Mouse (Mus musculus): ENCODE measurements around the gene Mkrn1. TPM values are rescaled to one million over a fixed set of nuclear protein-coding genes. Genes with fewer than 3 reads are reported as not detected.

Gene Mkrn1
- polyA plus RNA-seq, 1 experiment = 44.3 TPM

DNA sequence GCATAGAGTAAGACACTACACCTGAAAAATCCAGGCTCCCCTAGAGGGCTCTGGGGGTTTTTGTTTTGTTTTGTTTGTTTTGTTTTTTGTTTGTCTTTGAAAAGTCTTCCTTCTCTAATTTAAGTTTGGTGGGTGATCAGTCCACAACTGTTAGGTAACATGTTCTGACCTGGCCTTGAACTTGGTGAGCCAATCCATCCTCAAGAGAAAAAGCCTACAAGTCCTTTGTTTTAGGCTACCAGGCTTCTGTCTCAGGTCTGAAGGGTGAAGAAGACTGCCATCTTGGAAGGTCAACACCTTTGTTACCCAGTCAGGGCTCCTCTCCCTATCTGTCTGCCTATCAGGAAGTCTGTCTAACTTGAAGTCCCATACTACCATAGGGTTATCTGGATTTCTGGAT, 13.4 kb upstream of the Mkrn1 start:
- no peaks in the 10 kb centered on the region for H3K27me3 ChIP-seq (ENCODE audit: control insufficient read depth, insufficient read depth, low read length)
- H3K27ac ChIP-seq (ENCODE audit: control insufficient read depth, insufficient read depth, low read length) = no peak overlapping the region
- no peaks in the 10 kb centered on the region for H3K4me1 ChIP-seq (replicated peaks; ENCODE audit: control insufficient read depth, insufficient read depth, low read length)
- H3K4me3 ChIP-seq (ENCODE audit: control insufficient read depth, insufficient read depth, low read length) = no peak overlapping the region
- no peak for TF ChIP-seq POLR2A (IDR thresholded peaks at IDR 0.05; ENCODE audit: control insufficient read depth, extremely low read depth, insufficient read depth, low read length, poor library complexity)
- TF ChIP-seq CTCF (IDR thresholded peaks at IDR 0.05; ENCODE audit: borderline replicate concordance, control insufficient read depth, extremely low read depth, insufficient read depth, low read length, poor library complexity) = no peak
- DNase-seq = no peak
- no peaks in the 10 kb centered on the region for H3K36me3 ChIP-seq (ENCODE audit: control insufficient read depth, insufficient read depth, low read length)

DNA sequence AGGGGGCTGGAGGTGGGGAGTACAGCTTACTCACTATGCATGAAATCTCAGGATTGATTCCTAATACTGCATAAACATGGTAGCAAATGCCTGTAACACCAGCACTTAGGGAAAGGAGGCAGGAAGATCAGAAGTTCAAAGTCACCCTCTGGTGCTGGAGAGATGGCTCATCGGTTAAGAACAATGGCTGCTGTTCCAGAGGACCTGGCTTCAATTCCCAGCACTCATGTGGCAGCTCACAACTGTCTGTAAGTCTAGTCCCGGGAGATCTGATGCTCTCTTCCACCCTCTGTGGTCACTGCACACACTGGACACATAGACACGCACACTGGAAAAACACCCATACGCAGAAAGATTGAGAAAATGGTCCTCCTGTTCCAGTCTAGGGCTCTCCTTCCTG, 12.9 kb upstream of the Mkrn1 start:
- Histone ChIP-seq H3K36me3 (ENCODE audit: control insufficient read depth, insufficient read depth, low read length) (no peaks in the 10 kb centered on the region), H3K4me3 (ENCODE audit: control insufficient read depth, insufficient read depth, low read length) (no peak overlapping the region), H3K4me1 (replicated peaks; ENCODE audit: control insufficient read depth, insufficient read depth, low read length) (no peaks in the 10 kb centered on the region), H3K27me3 (ENCODE audit: control insufficient read depth, insufficient read depth, low read length) (no peaks in the 10 kb centered on the region), H3K27ac (ENCODE audit: control insufficient read depth, insufficient read depth, low read length) (no peak overlapping the region)
- no peak for DNase-seq
- WGBS = 92% methylated on average over 4 of the region's 4 CpGs
- TF ChIP-seq CTCF (IDR thresholded peaks at IDR 0.05; ENCODE audit: borderline replicate concordance, control insufficient read depth, extremely low read depth, insufficient read depth, low read length, poor library complexity) = no peak
- no peak for TF ChIP-seq POLR2A (IDR thresholded peaks at IDR 0.05; ENCODE audit: control insufficient read depth, extremely low read depth, insufficient read depth, low read length, poor library complexity)

DNA sequence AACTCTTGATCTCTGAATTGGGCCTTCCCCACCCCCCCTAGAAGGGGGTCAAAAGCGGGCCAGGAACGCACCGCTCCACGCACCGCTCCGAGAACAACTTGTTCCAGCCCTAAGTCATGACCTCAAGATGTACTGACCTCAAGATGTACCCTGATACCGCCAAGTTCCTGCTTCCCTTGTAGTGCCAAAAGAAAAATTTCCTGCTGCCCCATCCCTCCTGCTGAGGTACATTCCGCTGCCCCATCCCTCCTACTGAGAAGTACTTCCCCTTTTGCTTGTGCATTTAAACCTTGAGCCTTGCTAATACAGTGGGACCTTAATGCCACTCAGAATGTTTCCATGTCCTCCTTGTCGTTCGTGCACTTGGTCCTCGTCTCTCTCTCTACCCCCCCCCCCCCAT, 10.5 kb upstream of the Mkrn1 start:
- Histone ChIP-seq H3K36me3 (ENCODE audit: control insufficient read depth, insufficient read depth, low read length) (no peaks in the 10 kb centered on the region), H3K27me3 (ENCODE audit: control insufficient read depth, insufficient read depth, low read length) (no peaks in the 10 kb centered on the region), H3K4me1 (replicated peaks; ENCODE audit: control insufficient read depth, insufficient read depth, low read length) (no peaks in the 10 kb centered on the region), H3K4me3 (ENCODE audit: control insufficient read depth, insufficient read depth, low read length) (no peak overlapping the region), H3K27ac (ENCODE audit: control insufficient read depth, insufficient read depth, low read length) (no peak overlapping the region)
- no peak for DNase-seq
- no peak for TF ChIP-seq CTCF (IDR thresholded peaks at IDR 0.05; ENCODE audit: borderline replicate concordance, control insufficient read depth, extremely low read depth, insufficient read depth, low read length, poor library complexity)
- WGBS = 64% methylated on average over 11 of the region's 11 CpGs

DNA sequence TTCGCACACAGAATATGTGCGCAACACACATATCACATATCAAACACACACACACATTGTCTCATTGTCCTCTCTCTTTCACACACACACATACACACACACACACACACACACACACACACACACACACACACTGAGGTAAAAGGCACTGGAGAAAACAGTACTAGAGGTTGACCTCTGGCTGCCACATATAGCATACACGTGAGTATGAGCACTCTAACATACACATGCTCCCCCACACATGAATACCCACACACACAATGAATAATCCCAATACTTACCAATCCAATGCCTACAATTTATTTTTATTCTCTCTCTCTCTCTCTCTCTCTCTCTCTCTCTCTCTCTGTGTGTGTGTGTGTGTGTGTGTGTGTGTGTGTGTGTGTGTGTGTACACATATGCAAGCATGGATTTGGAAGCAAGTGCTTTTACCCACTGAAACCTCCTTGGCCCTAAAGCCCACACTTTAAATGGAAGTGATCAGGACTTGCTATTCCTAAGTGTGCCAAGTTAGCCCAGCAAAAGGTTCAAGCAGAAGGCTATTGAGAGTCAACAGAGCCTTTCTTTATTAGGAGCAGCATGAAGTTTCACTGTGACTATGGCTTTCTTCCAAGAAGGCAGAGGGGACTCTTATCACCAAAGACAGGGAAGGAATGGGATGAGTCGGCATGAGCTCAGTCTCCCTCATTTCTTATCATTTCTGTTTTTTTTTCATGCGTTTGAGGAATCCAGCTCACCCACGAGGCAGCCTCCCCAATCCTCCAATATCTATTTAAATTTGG, 8.9 kb upstream of the Mkrn1 start:
- no peaks in the 10 kb centered on the region for H3K36me3 ChIP-seq (ENCODE audit: control insufficient read depth, insufficient read depth, low read length)
- DNase-seq = no peak
- H3K27ac ChIP-seq (ENCODE audit: control insufficient read depth, insufficient read depth, low read length) = no peak overlapping the region
- H3K27me3 ChIP-seq (ENCODE audit: control insufficient read depth, insufficient read depth, low read length) = no peaks in the 10 kb centered on the region
- WGBS = 89% methylated on average over 6 of the region's 6 CpGs
- TF ChIP-seq CTCF (IDR thresholded peaks at IDR 0.05; ENCODE audit: borderline replicate concordance, control insufficient read depth, extremely low read depth, insufficient read depth, low read length, poor library complexity) = no peak
- TF ChIP-seq POLR2A (IDR thresholded peaks at IDR 0.05; ENCODE audit: control insufficient read depth, extremely low read depth, insufficient read depth, low read length, poor library complexity) = no peak
- H3K4me1 ChIP-seq (replicated peaks; ENCODE audit: control insufficient read depth, insufficient read depth, low read length) = no peaks in the 10 kb centered on the region
- H3K4me3 ChIP-seq (ENCODE audit: control insufficient read depth, insufficient read depth, low read length) = no peak overlapping the region

DNA sequence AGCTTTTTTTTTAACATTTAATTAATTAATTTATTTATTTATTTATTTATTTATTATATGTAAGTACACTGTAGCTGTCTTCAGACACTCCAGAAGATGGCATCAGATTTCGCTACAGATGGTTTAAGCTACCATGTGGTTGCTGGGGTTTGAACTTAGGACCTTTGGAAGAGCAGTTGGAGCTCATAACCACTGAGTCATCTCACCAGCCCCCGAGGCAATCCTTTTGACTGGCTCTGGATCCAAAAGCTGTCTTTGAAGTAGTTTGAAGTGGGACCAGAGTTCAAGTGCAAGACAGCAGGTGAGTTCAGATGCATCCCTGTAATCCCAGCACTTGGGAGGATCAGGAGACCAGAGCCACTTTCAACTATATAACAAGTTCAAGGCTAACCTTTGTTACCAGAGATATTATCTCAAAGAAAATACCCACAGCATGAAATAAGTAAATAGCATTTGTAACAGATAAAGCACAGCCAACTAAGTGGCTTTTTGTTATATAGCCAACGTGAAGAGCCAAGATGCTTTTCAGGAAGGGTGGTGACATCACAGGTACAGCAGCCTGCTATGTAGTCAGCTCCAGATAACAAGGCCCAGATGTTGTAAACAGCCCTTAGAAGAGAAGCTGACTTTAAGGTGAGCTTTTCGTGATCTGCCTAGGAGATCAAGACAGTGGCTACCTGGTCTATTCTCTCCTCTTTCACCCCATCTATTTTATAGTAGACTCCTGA, 7.2 kb upstream of the Mkrn1 start:
- DNase-seq = no peak
- WGBS = 86% methylated on average over 4 of the region's 4 CpGs
- no peak overlapping the region for H3K27ac ChIP-seq (ENCODE audit: control insufficient read depth, insufficient read depth, low read length)

DNA sequence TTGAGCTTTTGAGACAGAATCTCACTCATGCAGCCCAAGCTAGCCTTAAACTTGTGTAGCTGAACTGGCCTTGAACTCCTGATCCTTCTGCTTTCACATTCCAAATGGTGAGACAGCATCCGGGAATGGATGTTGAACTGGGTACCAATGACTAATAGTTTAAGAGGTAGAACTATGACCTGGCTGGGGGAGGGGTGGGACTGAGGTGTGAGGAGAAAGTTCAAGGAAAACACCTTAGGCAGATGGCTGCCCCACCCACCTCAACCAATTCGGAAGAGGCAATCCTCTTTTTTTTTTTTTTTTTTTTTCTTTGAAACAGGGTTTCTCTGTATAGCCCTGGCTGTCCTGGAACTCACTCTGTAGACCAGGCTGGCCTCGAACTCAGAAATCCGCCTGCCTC, 6.5 kb upstream of the Mkrn1 start:
- Histone ChIP-seq H3K27me3 (ENCODE audit: control insufficient read depth, insufficient read depth, low read length) (no peaks in the 10 kb centered on the region), H3K4me1 (replicated peaks; ENCODE audit: control insufficient read depth, insufficient read depth, low read length) (no peaks in the 10 kb centered on the region), H3K4me3 (ENCODE audit: control insufficient read depth, insufficient read depth, low read length) (no peak overlapping the region), H3K36me3 (ENCODE audit: control insufficient read depth, insufficient read depth, low read length) (no peaks in the 10 kb centered on the region), H3K27ac (ENCODE audit: control insufficient read depth, insufficient read depth, low read length) (no peak overlapping the region)
- TF ChIP-seq CTCF (IDR thresholded peaks at IDR 0.05; ENCODE audit: borderline replicate concordance, control insufficient read depth, extremely low read depth, insufficient read depth, low read length, poor library complexity) = no peak
- TF ChIP-seq POLR2A (IDR thresholded peaks at IDR 0.05; ENCODE audit: control insufficient read depth, extremely low read depth, insufficient read depth, low read length, poor library complexity) = no peak
- no peak for DNase-seq
- 97% methylated on average over 4 of the region's 4 CpGs for WGBS

More for the DNA sequence above, 7.2 kb upstream of the Mkrn1 start:
- Histone ChIP-seq H3K36me3 (ENCODE audit: control insufficient read depth, insufficient read depth, low read length) (no peaks in the 10 kb centered on the region), H3K4me1 (replicated peaks; ENCODE audit: control insufficient read depth, insufficient read depth, low read length) (no peaks in the 10 kb centered on the region), H3K4me3 (ENCODE audit: control insufficient read depth, insufficient read depth, low read length) (no peak overlapping the region), H3K27me3 (ENCODE audit: control insufficient read depth, insufficient read depth, low read length) (no peaks in the 10 kb centered on the region)
- no peak for TF ChIP-seq POLR2A (IDR thresholded peaks at IDR 0.05; ENCODE audit: control insufficient read depth, extremely low read depth, insufficient read depth, low read length, poor library complexity)
- no peak for TF ChIP-seq CTCF (IDR thresholded peaks at IDR 0.05; ENCODE audit: borderline replicate concordance, control insufficient read depth, extremely low read depth, insufficient read depth, low read length, poor library complexity)
